Mouse (Mus musculus): ENCODE measurements around the gene Mup13.
"Not testable (repeated sequence)": the region's sequence is repeated elsewhere in the genome, so short reads cannot be mapped to it uniquely, and the experiment has no call there.

Gene Mup13

GRCm38 (mm10) chr4:61228186-61228585, at the start of gene Mup13:
Gene Mup13 (minus strand): TSS chr4:61228286.
- DNase-seq (ENCODE audit: low spot score) = not testable (repeated sequence)
